Mouse (Mus musculus) MEL-GATA-1-ER (cell line): Measurements from ENCODE around the gene Os9.
A peak's percentile ranks its signal among the peaks of the same experiment; 100 is the strongest.
"Not testable (repeated sequence)": the region's sequence is repeated elsewhere in the genome, so short reads cannot be mapped to it uniquely, and the experiment has no call there.

Experiments used
- DNase-seq: peaks from one replicate; pipeline ENCODE4 v3.0.0-alpha.2; 2012; ENCODE audit warnings: low read depth; ENCODE audit errors: extremely low read depth

The Os9 gene

GRCm38 (mm10) chr10:127065981-127066380 is 55.0 kb downstream of the Os9 start:
- DNase-seq, result no peak

GRCm38 (mm10) chr10:127063913-127064870 is 56.7 kb downstream of the Os9 start:
- DNase-seq, result no peak

- DNase-seq, result peak; percentile 92
Measured at GRCm38 (mm10) chr10:127063239-127063872, 57.6 kb downstream of the Os9 start, which contains the start of gene Cdk4. Gene Cdk4, plus strand, starts transcription at chr10:127063534.

GRCm38 (mm10) chr10:127062503-127062902 is 58.4 kb downstream of the Os9 start:
- DNase-seq, result no peak

- not testable (repeated sequence) for DNase-seq
Measured at GRCm38 (mm10) chr10:127062101-127062500, 58.8 kb downstream of the Os9 start.

GRCm38 (mm10) chr10:127061513-127061912 is 59.4 kb downstream of the Os9 start:
- no peak for DNase-seq

- no peak for DNase-seq
Measured at GRCm38 (mm10) chr10:127061085-127061484, 59.8 kb downstream of the Os9 start.

GRCm38 (mm10) chr10:127059968-127060916 is 60.7 kb downstream of the Os9 start, which contains the start of gene March9:
Gene March9, minus strand, starts transcription at chr10:127060184.
- no peak for DNase-seq

- no peak for DNase-seq
Measured at GRCm38 (mm10) chr10:127059174-127059967, 61.6 kb downstream of the Os9 start.

GRCm38 (mm10) chr10:127058708-127059107 is 62.2 kb downstream of the Os9 start:
- no peak for DNase-seq

GRCm38 (mm10) chr10:127058161-127058560 is 62.8 kb downstream of the Os9 start:
- no peak for DNase-seq

GRCm38 (mm10) chr10:127056490-127056889 is 64.4 kb downstream of the Os9 start:
- DNase-seq, result no peak

GRCm38 (mm10) chr10:127055406-127055805 is 65.5 kb downstream of the Os9 start:
- no peak for DNase-seq

GRCm38 (mm10) chr10:127054646-127055045 is 66.3 kb downstream of the Os9 start:
- no peak for DNase-seq

- DNase-seq, result no peak
Measured at GRCm38 (mm10) chr10:127050119-127050474, 70.8 kb downstream of the Os9 start.

GRCm38 (mm10) chr10:127049395-127050118 is 71.4 kb downstream of the Os9 start:
- DNase-seq, result no peak

- no peak for DNase-seq
Measured at GRCm38 (mm10) chr10:127048608-127049394, 72.1 kb downstream of the Os9 start.

- no peak for DNase-seq
Measured at GRCm38 (mm10) chr10:127047954-127048353, 73.0 kb downstream of the Os9 start, which contains the start of gene Cyp27b1. Gene Cyp27b1, plus strand, starts transcription at chr10:127048250.
